Mouse (Mus musculus): ENCODE measurements at regions not wholly inside any gene's neighbourhood (a gene's known extent, or its start where the extent isn't known, plus 50 kb on each side); places are given as distances from the start of the nearest gene placed in this dataset.

GRCm38 (mm10) chr14:105417458-105417960 lies 159.1 kb downstream of the Ndfip2 start:
- DNase-seq (ENCODE audit: low spot score) = no peak

DNA sequence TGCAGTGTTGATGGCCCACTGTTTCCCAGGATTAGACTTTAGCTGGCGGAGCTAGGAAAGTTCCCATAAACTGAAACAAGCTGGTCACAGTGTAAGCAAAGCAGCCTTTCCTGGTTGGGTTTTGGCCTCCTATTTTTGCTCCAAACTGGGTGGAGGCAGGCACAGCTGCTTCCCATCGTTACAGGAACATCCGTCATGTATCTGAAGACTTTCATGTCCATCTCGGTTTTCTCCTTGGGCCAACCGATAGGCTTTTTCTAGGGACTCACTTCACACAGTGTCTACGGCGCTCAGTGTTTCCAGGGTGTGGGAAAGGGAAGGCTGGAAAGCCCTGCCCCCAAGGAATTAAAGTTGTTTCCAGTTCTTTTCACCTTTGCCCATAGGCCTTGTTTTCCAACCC lies 158.6 kb downstream of the Ndfip2 start:
- no peak for DNase-seq (ENCODE audit: low spot score)

- DNase-seq (ENCODE audit: low spot score) = no peak
Observed at GRCm38 (mm10) chr14:105404662-105405061, 146.3 kb downstream of the Ndfip2 start.

GRCm38 (mm10) chr14:105404241-105404640 lies 145.9 kb downstream of the Ndfip2 start:
- no peak for DNase-seq (ENCODE audit: low spot score)

- DNase-seq (ENCODE audit: low spot score) = no peak
Observed at GRCm38 (mm10) chr14:105403256-105403655, 144.9 kb downstream of the Ndfip2 start.

- no peak for DNase-seq (ENCODE audit: low spot score)
Observed at GRCm38 (mm10) chr14:105402556-105402955, 144.2 kb downstream of the Ndfip2 start.

GRCm38 (mm10) chr14:105397467-105397866 lies 139.1 kb downstream of the Ndfip2 start:
- peak; percentile 94 for DNase-seq (ENCODE audit: low spot score)

DNA sequence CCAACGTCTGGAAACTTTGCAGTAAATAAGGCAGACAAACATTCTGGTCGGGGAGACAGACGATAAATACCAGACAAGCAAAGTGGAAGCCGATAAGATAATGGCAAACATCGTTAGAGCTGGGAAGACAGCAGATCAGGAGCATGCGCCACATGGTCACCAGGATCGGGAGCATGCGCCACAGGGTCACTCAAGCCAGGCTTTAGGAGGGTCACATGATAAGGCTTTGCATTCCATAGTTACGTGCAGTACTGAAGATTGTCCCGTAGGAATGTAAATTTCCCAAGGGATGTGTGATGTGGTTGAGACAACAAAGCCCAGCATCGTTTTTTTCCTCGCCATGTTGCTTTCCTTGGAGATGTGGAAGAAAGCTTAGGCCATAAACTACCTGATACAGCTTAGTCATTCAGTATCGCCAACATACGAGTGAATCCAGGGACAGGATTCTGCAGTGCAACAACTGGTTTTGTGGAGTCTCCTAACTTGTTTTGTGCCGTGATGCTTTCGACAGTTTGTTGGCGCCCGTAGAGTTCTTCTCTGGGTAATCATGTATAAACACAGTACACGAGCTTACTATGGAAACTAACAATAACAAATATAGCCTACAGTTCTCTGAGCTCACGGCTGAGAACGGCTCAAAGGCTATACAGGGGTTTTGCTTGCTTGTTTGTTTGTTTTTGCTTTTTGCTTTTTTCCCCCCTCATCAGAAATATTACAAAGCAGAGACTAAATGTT lies 133.9 kb downstream of the Ndfip2 start:
- no peak for DNase-seq (ENCODE audit: low spot score)

DNA sequence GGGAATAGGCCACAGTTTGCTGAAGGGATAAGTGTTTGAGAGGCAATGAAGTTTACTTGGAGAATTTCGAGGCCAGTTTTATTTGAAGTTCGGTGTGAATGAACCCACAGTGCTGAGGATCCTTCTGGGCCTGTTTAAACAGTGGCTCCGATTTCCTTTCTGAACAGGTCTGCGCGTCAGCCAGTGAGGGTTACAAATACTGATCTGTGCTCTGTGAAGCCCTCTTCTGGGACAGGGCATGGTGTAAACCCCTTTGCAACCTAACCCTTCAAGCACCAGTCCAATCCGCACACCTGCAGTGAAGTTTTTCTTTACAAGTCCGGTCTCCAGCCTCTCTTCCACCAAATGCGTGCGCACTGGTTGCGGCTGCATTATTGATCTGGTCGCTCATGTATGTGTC lies 133.1 kb downstream of the Ndfip2 start:
- no peak for DNase-seq (ENCODE audit: low spot score)

GRCm38 (mm10) chr14:105385119-105385518 lies 126.7 kb downstream of the Ndfip2 start:
- DNase-seq (ENCODE audit: low spot score) = no peak

DNA sequence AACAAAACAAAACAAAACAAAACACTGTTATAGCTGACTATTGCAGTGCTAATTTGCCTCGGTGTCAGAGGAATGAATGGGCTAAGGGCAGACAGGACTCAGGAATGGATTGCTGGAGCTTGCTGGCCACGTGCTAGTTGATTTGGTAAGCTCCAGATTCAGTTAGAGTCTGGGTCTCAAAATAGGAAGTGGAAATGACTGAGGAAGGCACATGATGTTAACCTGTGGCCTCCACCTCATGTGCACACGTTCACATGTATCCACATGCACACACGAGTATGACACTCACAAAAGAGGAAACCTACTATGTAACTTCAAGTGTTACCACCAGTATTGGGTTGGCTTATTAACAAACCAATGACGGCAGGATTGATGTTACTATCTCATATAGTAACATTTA lies 125.0 kb downstream of the Ndfip2 start:
- no peak for DNase-seq (ENCODE audit: low spot score)

GRCm38 (mm10) chr14:105380101-105380500 lies 121.7 kb downstream of the Ndfip2 start:
- no peak for DNase-seq (ENCODE audit: low spot score)

DNA sequence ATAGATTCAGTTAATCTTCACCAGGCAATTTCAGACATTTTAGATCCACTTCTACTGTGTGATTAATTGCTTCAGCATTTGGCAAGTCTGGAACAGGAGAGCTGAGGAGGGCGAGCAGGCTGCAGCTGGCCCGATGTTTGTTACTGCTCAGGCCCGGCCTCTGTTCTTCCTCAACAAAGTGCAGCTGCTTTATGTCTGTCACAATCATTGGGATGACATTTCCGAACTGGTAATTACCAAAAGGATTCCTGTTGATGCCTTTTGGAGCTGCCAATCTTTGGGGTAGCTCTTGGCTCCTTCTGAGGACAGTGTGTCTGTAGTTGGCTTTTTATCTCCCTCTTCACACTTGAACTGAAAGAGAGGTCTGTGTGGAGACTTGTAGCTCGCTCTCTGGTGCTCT lies 119.4 kb downstream of the Ndfip2 start:
- DNase-seq (ENCODE audit: low spot score) = no peak

DNA sequence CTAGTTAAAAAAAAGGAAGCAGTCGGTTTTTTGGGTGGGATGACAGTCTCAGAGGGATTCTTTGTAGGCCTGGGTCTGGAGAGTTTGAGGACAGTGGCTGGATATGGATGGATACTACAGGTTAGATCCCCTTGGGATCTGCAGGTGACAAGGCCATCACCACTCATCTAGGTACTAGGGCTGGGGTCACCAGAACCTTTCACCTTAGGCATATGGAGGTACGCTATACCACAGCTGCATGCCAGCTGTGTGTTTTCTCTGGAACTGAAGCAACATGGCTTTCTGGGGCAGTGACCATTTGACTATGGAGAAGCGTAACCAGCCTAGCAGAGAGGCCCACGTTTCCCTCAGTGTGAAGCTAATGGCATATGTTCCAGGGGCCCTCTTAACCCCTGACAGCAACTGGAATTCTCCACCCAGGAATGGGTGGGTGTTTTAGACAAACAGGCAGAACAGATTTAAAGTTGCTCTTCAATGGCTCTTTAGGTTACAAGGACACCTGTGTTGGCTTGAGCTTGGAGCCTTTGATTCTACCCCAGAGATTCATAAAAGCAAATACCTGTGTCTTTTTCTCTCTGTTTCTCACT lies 118.8 kb downstream of the Ndfip2 start:
- no peak for DNase-seq (ENCODE audit: low spot score)

- no peak for DNase-seq (ENCODE audit: low spot score)
Observed at GRCm38 (mm10) chr14:105369637-105370435, 111.5 kb downstream of the Ndfip2 start.

DNA sequence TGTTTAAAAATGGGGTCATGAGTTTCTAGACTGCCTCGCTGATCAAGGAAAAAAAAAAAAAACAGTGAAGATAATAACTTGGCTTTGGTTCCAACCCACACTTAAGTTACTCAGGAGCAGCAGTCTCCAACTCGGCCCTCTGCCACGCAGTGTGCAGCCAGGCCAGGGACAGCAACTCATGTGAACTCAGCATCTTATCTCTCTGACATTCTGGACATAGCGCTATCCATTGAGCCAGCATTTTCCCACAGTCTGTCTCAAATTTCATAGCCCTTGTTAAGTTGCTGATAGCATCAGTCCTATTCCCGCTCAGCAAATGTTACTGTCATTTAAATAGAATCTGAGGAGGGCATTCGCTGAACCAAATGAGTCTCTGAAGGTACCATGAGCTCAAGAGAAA lies 102.2 kb downstream of the Ndfip2 start:
- DNase-seq (ENCODE audit: low spot score) = no peak

GRCm38 (mm10) chr14:105359829-105360228 lies 101.5 kb downstream of the Ndfip2 start:
- DNase-seq (ENCODE audit: low spot score) = no peak

Measured in retina, embryonic 14.5 days (tissue).